Mouse (Mus musculus): ENCODE measurements around the gene Csf1. TPM values are rescaled to one million over a fixed set of nuclear protein-coding genes. Genes with fewer than 3 reads are reported as not detected.
"Not testable (repeated sequence)": the region's sequence is repeated elsewhere in the genome, so short reads cannot be mapped to it uniquely, and the experiment has no call there.

Gene Csf1
- total RNA-seq, 2 experiments from 2014 or later = 25.5 to 25.8 TPM

DNA sequence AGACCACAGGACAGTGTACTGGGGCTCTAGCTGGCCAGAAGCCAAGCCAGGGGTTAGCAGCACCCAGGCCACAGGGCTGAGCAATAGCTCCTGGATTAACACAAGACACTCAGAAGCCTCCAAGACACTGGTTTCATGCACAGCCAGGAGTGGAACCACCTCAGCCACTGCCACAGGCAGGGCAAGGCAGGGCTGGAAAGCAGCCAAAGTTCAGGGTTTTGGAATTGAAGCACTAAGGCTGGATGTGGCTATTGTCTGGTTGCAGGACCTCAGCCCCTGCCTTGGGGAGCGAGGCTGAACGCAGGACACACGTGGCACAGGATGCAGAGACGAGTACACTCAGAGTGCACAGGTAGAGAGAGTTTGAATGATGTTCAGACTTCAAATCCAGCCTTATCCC lies 10.8 kb downstream of the Csf1 start:
- DNase-seq = no peak

DNA sequence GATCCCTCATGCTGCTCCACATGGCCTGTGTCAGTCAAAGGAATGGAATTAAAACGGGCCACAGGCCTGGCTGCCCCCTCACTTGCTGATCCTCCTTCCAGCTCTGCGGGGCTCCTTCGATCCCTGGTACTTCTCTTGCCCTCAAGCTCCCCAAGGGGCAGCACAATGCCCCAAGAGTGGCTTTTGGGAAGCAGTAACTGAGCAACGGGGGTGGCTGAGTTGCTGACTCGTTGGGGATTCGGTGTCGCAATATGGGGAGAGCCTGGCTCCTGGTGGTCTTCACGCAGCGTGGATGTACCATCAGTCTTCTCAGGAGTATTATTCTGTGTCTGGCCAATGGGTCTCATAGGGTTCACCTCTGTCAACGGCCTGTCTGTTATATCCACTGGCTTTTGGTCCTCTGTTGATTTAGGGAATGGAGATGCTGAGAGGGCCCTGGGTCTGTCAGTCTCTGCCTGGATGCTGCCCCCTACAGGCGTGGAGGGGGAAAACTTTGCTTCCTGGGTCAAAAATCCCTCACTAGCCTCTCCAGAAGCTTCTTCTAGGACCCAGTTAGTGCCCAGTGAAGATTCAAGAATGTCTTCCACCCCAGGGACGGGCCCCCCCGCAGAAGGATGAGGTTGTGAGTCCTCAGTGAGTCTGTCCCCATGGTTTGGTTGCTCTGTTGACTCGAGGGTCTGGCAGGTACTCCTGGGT lies 11.9 kb downstream of the Csf1 start:
- DNase-seq = no peak

DNA sequence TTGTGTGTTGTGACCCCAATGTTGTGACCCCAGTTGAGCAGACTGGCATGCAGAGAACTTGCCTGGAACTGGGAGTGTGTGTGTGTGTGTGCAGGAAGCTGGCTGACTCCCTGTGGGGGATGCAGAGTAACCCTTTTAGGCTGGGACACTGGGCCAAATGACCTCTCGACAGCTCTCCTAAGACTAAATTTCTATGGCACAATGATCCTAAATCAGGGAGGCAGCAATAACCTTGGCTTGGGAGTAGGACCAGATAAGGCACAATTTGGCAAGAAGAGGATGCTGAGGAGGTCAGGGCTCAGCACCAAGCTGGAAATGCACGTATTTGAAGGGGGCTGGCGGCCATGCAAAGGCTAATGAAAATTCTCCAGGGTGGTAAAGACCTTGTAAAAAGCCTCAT lies 14.2 kb downstream of the Csf1 start:
- no peak for DNase-seq

DNA sequence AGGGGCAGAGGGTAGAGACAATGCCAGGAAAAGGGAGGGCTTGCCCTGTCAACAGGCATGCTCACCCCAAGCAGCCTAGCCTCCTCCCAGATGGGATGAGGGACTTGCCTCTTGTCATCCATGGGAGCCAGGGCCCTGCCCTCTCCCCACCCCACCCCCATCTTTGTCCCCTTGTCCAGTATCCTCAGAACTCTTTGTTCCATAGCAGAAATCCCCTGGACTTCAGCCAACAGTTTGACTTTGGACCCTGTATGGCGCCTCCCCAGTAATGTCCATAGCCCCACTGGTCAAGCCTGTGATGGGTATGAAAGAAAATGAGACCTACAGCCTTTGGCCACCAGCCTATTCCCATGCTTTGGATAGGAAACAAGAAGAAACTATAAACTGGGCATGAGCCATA lies 16.6 kb downstream of the Csf1 start:
- peak in 1 of 2 experiments; percentile 63 for DNase-seq

DNA sequence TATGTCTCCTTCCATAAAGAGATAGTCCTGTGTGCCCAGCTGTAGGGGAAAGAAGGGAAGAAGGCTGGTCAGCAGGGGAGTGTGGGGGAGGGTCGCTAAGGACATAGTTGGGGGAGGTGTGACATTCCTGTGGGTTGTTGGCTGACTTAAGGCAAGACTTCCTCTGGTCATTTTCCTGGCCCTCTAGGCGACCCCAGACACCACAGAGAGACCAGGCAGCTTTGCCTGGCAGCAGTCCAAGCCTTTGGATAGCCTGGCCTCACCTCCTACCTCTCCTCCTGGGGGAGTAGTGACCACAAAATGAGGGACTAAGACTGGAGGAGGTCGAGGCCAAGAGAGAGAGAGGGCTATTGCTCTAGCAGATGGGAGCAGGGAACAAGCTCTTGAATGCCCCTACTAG lies 17.2 kb downstream of the Csf1 start:
- DNase-seq = no peak

DNA sequence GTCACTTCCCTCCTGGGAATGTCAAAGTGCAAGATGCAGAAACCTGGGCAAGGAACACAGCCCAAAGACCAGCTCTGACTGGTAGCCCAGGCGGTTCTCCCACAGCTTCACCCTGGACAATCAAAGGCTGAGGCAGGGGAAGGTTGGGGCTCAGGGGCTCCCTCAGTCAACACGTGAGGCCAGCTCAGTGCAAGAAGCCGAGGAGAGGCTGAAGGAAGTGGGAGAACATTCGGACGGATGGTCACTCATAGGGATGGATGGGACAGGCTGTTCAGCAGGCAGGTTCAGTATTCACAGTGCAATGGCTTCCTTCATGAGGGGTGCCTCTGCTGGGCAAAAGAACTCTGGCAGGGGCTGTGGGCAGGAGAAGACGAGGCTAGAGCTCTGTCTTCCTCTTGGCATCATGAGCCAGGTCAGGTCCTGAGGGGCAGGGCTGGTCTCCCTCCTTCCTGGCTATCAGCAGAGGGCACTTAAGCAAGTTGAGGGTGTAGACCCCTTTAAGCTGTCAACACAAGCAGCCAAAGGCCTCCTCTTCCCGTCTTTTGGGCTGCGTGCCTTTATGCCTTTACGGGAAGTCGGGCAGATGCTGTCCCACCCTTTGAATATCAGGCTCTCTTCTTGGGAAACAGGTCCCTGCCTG lies 18.1 kb downstream of the Csf1 start:
- DNase-seq = no peak

DNA sequence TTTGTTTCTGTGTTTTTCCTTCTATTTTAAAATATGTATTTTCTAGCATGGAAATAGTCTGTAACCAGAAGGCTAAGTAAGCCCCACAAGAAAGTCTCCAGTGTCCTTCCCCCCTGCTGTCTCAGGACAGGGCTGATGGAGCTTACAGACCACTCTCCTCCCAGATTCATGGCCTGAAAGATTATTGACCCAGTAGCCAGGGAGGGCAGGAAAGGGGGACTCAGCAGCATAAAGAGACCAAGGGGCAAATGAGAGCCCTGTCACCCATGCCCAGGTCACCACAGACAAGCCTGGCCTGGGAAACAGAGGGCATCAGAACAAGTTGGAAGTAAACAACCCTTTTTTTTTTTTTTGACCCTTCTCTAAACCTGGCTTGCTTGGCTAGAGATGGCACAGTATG lies 18.9 kb downstream of the Csf1 start:
- DNase-seq = no peak

DNA sequence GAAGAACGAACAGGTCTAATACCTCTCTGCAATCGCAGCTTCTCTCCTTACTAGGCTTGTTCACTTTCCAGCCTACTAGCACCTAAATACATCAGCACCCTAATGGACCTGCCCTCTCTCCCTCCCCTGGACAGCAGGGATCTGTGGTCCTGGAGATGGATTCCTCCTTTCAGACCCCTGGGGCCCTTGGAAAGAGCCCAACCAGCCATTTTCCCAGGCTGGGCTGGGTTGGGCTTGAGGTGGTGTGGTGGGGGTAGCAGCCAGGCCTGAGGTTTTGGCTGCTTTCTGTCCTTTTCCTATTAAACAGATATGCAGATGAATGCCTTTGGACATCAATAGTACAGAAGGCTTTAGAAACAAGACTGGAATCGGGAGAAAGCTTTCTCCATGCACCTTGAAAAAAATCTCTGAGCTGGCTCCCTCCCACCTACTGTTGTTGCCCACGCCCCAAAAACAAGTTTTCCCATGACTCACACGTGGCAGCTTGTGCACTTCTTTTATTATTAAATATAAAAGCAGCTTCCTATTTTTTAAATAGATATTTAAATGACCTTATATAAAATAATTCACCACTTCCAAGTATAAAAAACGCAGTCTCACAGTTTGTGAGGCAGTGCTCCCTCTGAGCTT lies 19.6 kb downstream of the Csf1 start:
- peak; percentile 75 to 76 for DNase-seq

DNA sequence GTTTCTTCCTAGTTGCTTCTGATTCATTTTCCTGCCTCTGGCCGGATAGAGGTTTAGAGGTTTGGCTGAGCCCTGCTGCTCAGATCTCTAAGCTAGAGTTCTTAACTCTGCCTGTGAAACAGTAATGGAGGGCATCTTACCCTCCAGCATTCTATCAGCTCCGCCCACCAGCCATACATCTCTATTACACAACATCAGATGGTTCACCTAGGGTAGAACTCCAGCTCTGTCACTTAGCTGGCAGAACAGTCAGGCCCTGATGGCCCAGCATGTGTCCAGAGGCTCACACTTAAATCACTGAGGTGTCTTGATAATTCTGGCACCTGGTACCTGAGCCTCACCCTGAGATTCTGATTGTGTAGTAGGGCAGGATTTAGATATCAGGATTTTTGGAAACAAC lies 20.3 kb downstream of the Csf1 start:
- no peak for DNase-seq

DNA sequence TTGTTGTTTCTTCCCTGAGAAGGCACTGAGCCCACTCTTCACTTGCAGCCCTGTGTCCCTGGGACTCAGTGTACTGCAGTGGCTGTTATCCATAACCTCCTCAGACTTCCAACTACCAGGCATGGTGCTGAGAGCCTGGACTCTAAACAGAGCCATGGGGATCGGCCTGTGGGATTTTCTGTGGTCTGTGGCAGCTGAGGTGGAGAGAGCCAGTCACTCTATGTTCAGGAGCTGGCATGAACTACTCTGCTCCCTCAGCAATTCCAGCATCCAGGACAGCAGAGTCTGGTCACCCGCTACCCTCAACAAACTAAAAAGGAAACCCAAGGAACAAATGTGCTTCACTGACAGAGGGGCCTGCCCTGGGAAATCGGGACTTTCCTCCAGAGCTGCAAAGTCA lies 20.8 kb downstream of the Csf1 start:
- no peak for DNase-seq

DNA sequence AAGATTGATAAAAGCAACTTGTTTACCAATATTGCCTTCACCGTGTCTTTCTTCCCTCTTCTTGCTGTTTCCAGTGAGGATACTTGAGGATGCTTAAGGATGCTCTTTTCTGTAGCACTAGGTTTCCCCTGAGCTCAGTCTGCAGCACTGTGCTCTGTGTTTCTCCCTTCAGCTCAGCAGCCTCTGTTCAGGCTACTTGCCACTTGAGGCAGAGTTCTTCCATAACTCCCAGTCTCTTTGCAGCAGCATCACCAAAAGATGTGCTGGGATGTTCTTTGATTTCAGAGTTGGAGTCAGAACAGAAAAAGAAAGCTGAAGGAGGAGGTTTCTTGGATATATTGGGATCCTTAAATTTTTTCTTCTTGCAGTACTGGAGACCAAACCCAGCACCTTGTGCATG lies 21.6 kb downstream of the Csf1 start:
- DNase-seq = no peak

DNA sequence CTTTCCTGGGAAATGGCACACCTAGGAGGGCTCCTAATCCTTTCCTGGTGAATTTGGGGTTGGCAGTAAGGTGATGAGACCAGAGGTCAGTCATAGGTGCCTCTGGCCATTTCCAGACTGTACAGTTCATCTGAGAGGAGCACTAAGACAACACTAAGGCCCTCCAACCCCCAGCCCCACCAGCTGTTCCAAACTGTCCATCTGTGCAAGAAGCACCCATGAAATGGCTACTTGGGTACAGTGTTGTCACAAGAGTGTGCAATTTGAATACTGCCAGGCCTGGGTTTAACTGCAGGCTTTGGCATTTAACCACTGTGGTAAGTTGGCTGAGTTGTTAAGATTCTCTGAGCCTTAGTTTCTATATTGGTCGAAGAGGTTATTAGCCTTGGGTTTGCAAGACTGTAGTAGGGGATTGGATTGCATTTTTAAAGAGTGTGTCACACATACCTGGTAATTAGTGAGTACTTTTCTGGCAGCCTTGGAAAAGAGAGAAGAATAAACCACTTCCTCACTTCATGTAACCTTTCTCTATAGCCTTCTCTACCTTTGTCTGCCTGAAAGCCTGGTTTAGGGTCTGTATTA lies 22.6 kb downstream of the Csf1 start:
- no peak for DNase-seq

DNA sequence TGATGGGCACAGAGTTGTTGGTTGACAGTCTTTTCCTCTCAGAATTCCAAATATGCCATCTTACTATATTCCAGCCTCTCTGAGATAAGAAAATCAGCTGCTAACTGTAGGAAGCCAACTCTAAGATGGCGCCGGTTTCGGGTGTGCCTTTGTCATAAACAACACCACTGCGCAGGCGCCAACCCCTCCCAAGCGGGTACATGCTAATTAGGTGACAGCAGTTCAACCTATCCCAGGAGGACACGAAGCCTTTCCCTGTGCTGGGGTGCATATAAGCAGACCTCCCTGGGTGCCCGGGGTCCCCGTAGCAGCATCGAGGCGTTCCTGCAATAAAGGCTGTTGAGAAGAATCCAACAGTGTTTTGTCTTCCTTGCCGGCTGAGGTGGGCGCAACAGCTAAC lies 24.6 kb downstream of the Csf1 start:
- not testable (repeated sequence) for DNase-seq

DNA sequence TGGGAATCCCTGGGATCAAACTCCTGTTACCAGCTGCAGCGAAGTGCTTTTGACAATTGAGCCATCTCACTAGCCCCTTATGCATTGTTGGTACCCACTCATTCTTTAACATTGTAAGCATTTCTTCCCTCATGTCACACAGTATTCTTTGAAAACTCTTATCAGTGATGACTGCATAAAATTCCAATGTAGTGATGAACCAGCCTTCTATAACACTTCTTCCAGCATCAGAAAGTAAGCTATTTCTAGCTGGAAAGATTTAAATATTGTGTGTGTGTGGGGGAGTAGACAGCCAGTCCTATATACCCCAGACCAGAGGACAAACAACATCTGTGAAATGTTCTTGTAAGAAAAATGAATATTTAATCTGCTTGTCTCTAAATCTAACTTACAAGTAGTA lies 26.9 kb downstream of the Csf1 start:
- DNase-seq = no peak

DNA sequence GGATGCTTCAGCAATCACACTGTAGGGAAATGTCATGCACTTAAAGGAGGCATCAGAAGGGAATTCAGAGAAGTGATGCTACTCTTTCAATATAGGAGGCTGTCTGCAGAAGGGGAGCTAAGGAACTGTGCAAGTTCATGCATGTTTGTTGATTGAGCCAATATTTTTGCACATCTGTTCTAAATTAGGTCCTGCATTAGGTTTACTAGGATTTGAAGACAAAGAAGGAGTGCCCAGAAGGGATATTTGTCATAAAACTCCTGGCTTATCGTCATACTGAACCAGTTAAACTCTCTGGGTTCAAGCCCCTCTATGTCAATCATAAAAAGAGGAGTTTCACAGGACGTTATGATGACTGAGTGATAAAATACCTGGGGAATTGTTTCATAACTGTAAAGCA lies 30.0 kb downstream of the Csf1 start:
- DNase-seq = no peak

DNA sequence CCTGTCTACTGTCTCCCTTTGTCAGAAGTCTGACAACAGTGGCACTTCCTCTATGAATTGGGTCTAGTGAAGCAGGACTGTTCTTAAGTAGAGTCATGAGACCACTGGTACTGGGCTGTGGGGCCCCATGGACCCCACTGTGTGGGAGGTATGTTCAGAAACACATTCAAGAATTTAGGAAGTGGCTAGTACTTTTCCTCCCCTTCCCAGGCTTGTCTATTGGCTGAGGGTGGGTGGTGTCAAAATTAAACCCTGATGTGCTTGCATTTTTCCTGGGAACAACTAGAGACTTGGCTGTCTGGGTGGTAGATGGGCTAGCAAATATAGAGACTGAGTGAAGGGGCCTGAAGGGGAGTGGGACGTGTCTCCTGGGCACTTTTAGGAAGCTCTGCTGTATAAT lies 31.8 kb downstream of the Csf1 start:
- DNase-seq = no peak

DNA sequence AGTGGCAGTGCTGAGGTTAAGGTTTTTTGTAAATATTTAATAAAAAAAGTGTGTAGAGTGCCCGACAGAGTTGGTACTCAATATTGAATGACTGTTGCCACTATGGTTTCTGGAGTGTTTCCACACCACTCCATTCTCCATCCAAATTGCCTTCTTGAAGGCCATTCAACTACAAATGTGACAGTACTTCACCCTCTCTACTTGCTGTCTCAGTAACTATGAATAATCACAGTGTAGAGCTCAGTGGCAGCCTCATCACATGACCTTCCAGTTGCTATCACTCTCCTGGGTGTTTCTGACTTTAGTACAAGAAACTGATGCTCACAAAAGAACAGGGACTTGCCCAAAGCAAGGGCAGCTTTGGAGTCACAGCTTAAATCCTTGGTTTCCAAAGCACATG lies 44.3 kb downstream of the Csf1 start:
- DNase-seq = no peak

DNA sequence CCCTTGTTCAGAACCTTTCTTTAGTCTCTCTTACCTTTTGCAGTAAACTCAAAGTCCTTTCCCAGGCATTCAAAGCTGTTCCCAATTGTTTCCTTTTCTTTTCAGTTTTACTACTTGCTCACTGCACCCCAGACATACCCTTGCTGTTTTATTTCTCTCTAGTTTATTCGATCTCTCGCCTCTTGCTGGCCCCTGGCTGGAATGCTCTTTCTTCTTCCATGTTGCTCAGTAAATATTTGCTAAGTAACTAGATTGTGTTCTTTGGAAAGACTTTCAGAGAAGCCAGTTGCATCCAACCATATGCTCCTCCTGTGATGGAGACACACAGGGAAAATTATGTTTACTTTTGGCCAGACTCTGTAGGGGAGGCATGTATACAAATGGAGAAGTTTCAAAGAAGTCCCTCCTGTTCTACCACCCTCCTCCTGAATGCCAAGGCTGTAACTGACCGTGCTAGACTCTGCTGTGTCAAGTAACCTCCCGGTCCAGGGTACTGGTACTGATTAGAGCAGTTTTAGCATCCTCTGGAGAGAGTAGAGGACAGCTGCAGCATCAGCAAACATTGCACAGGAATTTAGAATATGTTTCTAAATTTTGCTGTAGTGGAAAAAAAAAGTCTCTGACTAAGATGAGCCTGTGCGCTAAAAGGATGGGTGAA lies 45.9 kb downstream of the Csf1 start:
- DNase-seq = no peak

DNA sequence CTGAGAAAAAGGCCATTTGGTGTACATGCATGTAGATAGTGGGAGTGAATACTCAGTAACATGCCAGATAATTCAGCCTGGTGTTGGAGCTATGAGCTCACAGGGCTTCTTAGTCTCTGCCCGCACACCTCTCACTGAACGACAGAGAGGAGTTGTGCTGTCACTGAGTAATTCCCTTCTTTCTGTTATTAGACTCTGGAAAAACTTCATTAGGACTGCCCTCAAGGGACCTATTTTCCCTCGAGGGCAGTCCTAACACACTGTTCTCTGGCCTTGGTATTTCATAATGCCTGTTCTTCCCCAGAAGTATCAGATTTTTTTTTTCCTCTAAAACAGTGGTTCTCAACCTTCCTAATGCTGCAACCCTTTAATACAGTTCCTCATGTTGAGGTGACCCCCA lies 48.2 kb downstream of the Csf1 start:
- no peak for DNase-seq

DNA sequence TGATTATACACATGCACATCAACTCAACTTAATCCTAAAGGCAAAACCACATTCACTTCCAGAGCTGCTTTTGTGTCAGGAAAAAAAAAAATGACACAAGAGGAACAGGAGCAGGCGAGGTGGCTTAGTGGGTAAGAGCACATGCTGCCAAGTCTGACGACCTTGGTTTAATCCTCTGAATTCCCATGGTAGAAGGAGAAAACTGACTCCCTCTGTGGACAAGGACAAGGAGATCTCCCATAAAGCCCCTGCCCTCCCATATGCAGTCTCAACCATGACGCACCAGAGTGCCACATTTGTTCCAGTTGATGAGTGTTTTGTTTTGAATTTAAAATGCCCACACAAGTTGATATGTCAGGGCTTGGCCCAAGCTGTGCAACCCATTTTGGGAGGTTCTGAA lies 51.1 kb downstream of the Csf1 start:
- no peak for DNase-seq

DNA sequence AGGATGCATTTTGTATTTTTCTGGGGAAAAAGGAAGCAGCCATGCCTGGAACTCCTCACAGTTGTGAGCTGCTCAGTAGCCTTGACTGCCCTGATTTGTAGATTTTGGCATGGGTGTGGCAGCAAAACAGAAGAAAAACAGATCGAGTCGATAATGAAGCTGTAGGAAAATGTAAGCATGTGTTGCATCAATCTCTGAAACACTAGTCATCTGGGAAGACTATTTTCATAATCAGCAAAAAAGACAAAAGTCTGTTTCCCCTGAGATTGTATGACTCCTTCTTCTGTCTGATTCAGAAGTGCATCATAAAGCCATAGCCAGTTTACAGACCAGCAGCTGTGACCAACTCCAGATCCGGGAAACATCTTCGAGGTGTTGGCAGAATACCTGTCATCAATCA lies 53.0 kb downstream of the Csf1 start:
- no peak for DNase-seq

DNA sequence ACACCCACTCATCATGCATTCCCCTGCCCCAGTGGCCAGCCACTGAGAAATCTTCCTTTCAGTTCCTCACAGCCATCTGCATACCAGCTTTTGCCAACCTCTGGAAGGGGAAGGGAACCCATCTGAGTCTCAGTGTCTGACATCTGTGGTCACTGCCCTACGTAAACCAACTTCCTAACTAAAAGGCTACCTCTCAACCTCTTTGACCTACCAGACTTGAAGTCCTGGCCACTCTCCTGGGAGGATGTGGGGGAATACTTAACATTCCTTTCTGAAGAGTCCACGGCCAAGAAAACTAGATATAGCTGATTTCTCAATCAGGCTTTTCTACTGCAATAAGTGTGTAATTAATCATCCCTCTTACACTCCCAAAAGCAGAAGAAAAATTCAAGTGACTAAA lies 54.1 kb downstream of the Csf1 start:
- peak; percentile 55 for DNase-seq

DNA sequence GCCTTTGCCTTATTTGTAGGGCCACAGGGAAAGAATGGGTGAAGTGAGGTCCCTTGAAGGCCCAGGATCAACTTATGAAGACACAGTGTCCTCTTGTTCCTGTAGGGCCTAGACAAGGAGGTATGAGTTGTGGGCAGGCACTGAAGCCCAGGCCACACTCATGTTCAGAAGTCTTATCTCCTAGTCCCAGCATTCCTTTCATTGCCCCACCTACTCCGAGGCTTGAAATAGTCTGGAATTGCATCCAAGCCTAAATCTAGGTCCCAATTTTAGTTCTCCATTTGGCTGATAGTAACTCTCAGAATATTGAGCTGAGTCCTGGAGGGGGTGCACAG lies 55.9 kb downstream of the Csf1 start:
- DNase-seq = peak; percentile 76 to 87

All from heart, adult 18-20 months (tissue).